Mouse (Mus musculus): ENCODE data around the gene Pparg.

Gene Pparg

GRCm38 (mm10) chr6:115360776-115361605, at the start of gene Pparg:
TSS of gene Pparg (plus strand) at chr6:115360951.
- peak; percentile 36 to 82 for DNase-seq (ENCODE audit: low spot score in 2 of 2)

GRCm38 (mm10) chr6:115312780-115313179, 48.0 kb upstream of the Pparg start:
- no peak for DNase-seq (ENCODE audit: low spot score in 2 of 2)

DNA sequence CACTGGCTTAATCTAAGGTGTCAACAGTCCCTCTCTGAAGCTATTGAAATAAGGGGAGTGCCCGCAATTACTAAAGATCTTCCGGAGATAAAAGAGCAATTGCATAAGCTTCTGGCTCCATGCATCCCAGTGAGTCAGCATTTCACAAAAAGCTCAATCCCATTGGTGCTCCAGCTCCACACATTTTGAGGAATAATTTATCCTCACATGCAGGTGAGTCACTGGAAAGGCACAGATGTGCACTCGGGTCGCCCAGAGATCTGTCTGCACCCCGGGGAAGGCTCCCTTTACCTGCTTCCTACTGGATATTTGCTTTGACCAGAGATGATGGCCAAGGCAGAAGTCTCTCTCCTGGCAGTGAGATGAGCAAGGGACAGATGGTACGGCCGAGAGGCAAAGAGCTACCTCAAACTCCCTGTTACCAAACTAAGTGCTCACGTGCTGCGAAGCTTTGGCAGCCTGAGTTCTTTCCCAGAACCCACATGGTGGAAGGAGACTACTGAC, 47.5 kb upstream of the Pparg start:
- DNase-seq (ENCODE audit: low spot score in 2 of 2): peak; percentile 16 to 18

GRCm38 (mm10) chr6:115313910-115314309, 46.8 kb upstream of the Pparg start:
- DNase-seq (ENCODE audit: low spot score in 2 of 2): no peak

GRCm38 (mm10) chr6:115315770-115316169, 45.0 kb upstream of the Pparg start:
- peak in 1 of 2 experiments; percentile 37 for DNase-seq (ENCODE audit: low spot score in 2 of 2)

- DNase-seq (ENCODE audit: low spot score in 2 of 2): peak in 1 of 2 experiments; percentile 15
These were observed 43.9 kb upstream of the Pparg start for GRCm38 (mm10) chr6:115316811-115317221.

DNA sequence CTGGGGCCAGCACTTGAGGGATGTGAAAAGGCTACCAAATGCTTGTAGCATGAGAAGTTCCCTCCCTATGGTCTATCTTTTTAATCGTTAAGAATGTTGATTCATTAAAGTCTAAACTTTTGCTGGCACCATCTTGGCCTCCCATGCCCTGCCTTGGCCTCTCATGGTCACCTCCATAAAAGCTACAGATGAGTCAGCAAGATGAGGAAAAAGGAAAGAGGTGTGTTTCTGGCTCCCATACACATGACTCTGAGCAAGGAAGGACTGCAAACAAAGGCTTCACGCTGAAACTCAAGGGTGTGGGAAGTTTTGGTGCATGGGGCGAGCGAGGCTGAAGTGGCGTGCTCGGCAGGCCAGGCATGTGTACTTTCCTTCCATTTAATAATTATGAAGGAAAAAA, 41.9 kb upstream of the Pparg start:
- peak; percentile 8 to 33 for DNase-seq (ENCODE audit: low spot score in 2 of 2)

GRCm38 (mm10) chr6:115319686-115320085, 41.1 kb upstream of the Pparg start:
- no peak for DNase-seq (ENCODE audit: low spot score in 2 of 2)

GRCm38 (mm10) chr6:115320927-115321714, 39.6 kb upstream of the Pparg start:
- DNase-seq (ENCODE audit: low spot score in 2 of 2): no peak

- no peak for DNase-seq (ENCODE audit: low spot score in 2 of 2)
These were observed 38.8 kb upstream of the Pparg start for GRCm38 (mm10) chr6:115321883-115322351.

DNA sequence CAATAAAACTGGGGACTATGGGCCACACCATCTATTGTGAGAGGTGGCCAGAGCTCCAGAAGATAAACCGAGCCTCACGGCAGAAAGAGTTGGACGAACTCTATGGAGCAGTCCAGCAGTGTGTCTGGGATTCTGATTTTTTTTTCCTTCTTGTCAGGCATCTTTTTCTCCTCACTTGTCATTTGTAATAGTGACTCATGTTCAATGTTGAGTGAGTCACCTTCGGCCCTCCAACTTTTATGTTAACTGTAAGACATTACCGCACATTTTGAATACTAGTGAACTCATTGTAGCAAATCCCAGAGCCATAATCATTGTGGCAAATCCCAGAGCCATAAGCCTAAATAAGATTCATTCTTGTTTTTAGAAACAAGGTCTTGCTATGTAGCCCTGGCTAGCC, 37.8 kb upstream of the Pparg start:
- no peak for DNase-seq (ENCODE audit: low spot score in 2 of 2)

DNA sequence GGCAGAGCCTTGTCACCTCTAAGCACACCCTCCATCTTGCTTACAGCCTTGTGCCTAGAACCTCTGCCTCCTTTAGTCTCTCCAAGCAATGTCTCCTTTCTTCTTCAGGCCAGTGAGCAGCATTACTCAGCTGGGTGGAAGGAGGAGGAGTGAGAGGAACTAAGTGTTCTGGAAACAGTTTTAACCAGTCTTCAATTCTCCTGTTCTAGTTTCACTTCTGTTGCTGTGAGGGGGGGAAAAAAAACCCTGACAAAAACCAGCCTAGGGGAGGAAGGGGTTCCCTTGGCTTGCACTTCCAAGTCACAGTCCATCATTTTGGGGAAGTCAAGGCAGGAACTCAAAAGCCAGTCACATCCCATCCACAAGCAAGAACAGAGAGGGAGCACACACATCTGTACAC, 29.8 kb upstream of the Pparg start:
- no peak for DNase-seq (ENCODE audit: low spot score in 2 of 2)

- DNase-seq (ENCODE audit: low spot score in 2 of 2): no peak
These were observed 27.6 kb upstream of the Pparg start for GRCm38 (mm10) chr6:115333099-115333694.

DNA sequence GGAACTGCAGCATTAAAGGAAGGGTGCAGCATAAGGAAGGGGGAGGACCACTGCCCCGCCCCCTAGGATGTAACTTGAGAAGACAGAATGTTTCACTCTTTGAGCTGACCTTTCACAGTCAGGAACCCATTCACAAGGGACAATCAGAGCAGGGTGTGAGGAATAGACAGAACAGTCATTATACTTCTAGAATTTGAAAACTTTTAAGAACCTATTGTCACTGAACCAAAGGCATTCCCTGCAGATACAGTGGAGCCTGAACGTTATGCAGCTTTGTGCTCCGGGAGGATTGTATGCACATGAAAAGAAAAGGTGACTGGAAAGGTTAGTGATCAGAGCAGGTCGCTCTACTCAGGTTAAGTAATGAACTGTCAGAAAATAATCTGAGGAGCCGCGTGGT, 25.2 kb upstream of the Pparg start:
- no peak for DNase-seq (ENCODE audit: low spot score in 2 of 2)

- DNase-seq (ENCODE audit: low spot score in 2 of 2): no peak
These were observed 20.7 kb upstream of the Pparg start for GRCm38 (mm10) chr6:115340084-115340483.

DNA sequence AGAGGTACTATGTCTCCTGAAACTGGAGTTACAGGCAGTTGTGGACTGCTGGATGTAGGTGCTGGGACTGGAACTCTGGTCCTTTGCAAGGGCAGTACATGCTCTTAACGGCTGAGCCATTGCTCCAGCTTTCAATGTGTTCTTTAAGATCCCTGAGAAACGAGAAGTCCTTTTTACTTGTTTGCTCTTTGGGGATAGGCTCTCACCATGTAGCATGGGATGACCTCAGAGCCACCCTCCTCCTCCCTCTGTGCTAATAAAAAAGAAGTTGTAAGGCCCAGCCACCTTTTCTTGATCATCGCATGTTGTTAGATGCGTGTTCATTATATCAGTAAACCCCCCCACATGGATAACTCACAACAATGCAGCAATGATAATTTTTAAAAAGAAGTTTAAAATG, 17.7 kb upstream of the Pparg start:
- no peak for DNase-seq (ENCODE audit: low spot score in 2 of 2)

DNA sequence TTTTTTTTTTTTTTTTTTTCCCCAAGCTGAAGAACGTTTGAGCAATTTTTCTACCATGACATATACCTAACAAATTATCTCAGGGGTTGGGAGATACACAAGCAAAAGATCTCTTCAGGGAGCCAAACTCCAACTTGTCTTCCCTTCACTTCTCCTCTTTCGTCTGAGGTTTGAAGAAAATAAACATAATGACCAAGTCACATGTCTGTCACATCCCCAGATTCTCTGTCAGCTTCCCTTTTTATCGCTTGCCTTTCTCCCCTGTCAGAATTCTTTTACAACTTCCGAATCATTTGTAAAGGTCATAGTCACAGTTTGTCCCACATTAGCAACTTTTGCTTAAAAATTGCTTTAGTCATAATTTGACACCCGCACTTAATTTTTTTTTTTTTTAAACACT, 17.2 kb upstream of the Pparg start:
- no peak for DNase-seq (ENCODE audit: low spot score in 2 of 2)

DNA sequence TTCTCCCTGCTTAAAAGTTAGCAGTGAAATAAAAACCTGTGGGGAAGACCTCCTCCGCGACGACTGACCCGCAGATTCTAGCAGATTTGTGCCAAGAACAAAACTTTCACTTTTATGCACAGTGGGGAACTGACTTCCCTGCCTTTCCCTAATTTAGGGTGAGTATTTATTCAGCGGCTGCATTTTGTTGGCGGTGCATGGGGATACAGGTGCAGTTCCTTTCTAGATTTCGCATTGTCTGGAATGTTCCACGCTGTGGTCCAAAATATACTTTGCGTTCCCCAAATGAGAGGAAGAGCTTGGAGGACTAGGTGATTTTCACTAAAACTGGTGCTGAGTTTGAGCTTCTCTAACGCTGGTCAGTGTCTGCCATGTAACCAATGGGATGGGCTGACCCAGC, 16.6 kb upstream of the Pparg start:
- no peak for DNase-seq (ENCODE audit: low spot score in 2 of 2)

- DNase-seq (ENCODE audit: low spot score in 2 of 2): no peak
These were observed 16.2 kb upstream of the Pparg start for GRCm38 (mm10) chr6:115344513-115344912.

DNA sequence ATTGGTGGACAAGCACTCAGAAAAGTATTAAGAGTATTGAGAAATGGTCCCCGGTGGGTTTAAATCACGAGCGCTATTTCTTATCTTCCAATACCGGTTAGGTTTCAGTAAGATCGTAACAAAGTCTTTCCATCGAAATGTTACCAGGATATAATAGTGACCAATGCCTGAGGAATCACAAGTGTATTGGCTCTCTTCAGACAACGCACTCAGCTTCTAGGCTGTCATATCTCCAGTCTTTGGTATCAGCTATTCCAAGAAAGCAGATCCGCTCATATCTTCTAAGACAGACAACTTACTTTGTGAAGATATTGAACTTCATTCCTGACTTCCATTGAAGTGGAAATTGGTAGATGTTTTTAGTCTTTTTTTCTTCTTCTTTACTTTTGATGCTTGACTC, 15.7 kb upstream of the Pparg start:
- DNase-seq (ENCODE audit: low spot score in 2 of 2): no peak

GRCm38 (mm10) chr6:115349641-115350464, 10.9 kb upstream of the Pparg start:
- DNase-seq (ENCODE audit: low spot score in 2 of 2): no peak

All from urinary bladder, adult 18-20 months (tissue).